Mouse (Mus musculus) megakaryocyte progenitor cell, adult 5-6 weeks (primary cell): ENCODE data around the gene Pkd1l1. TPM values are rescaled to one million over a fixed set of nuclear protein-coding genes. Genes with fewer than 3 reads are reported as not detected.

Experiments used
- ATAC-seq: replicated peaks from 2 replicates; pipeline ENCODE4 v1.8.0; 2016; ENCODE audit warnings: mild to moderate bottlenecking, moderate TSS enrichment, inconsistent platforms; ENCODE audit not compliant: poor library complexity
- total RNA-seq, 2 experiments: library from RNA; stranded (forward) in 1 of 2; stranded (reverse) in 1 of 2; fragments of 157-497, 149-512 nt in 1 of 2; fragments of 200-1000 nt in 1 of 2; gene quantifications; 2 replicates each; pipeline versions ENCODE4 v1.2.3 to v1.2.4; 2015 to 2017

Pkd1l1 gene
- total RNA-seq, 2 experiments from 2014 or later, result not detected

DNA sequence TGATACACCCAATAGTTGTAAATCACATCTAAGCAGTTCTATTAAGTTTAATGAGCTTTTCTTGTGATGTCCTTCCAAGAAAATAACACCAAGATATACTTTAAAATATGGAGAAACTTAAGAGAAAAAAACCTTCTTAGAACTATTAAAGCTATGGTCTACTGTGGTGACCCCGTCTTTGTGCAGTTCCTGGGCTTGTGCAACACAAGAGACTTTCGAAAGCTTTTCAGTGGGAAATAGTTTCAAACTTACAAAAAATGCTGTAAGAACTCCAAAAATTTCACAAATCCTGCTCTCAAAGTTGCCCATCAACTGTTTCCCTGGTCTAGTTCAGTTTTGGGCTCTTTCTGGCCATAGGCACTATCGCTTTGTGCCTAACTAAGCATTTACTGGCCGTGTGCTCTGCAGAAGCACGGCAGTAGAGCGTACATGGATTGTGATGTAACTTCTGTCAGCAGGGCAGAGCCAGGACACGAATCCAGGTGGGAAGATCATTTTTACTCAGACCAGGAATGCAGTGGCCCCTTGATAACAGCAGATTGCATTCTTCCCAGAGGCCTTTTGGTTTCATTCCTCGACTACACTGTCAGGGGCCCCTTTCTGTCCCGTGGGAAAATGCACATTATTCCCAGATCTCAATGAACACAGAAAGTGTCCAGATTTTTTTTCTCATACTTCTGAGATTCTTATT is 144.1 kb downstream of the Pkd1l1 start:
- peak; percentile 54 for ATAC-seq

DNA sequence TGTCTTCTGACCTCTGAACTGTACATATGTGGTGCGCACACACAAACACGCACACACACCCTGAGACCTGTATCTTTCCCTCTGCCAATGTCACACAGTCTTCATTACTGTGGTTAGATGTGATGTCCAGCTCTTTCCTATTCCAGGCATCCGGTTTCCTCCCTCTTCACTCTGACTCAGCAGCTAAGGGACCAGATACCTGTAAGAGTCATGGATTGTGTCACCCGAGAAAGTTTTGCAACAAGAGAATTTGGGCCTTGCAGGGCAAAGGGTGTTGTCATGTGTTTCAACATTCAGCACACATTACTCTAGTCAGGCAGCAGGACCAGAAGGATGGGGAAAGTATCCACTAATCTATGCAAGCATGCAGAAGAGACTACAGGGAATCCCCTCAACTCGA is 146.5 kb downstream of the Pkd1l1 start:
- ATAC-seq, result peak; percentile 82

DNA sequence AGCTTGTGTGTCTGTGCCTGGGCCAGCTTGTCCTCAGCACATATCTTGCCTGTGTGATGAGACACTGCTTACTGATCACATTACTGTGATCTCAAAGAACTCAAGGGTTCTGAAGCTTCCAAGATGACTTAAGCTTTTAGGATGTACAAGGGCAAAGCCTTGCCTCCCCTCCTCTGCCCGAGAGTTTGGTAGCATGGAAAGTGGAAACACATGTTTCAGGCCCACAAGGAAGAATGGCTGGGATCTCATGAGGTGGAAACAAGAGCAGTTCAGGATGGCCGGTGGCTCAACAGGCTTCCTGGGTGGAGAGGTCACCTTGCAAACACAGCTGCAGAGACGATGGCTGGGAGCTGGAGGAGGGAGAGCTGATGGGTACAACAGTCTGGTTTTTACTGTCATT is 147.0 kb downstream of the Pkd1l1 start:
- ATAC-seq, result no peak

DNA sequence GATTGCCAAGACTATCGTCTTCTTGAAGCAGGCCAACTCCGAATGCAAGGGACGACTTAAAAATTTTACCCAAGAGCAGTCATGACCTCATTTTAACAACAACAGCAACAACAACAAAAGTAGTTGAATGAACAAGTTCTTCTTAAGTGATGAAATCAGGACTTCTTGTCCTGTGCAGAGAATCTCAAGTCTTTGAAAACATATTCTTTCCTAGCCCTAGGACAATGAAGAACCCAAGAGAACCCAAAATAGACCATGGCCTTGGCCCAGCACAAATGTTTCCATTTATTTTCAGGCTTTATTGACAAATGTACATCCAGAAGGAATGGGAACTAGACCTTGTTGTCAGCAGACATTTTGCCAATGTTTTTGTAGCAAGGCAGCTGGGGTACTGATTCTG is 147.7 kb downstream of the Pkd1l1 start:
- no peak for ATAC-seq

DNA sequence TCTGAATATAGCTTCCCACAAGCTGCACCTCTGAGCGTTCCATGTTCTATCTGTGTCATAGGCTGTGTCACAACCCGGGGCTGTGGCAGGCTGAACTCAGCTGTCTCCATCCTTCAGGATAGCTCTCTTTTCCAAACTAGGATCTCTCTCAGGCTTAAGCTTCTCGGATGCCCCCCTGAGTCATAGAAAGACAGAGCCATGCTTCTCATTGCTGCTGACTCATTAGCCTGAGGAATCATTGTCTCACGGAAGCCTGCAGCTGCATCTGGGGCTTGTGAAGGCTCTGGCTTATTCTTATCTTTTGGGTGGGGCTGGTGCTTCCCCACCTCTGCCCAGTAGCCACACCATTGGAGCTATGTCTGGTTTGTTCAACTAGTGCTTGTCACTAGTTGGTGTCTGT is 151.7 kb downstream of the Pkd1l1 start:
- ATAC-seq, result peak; percentile 95

DNA sequence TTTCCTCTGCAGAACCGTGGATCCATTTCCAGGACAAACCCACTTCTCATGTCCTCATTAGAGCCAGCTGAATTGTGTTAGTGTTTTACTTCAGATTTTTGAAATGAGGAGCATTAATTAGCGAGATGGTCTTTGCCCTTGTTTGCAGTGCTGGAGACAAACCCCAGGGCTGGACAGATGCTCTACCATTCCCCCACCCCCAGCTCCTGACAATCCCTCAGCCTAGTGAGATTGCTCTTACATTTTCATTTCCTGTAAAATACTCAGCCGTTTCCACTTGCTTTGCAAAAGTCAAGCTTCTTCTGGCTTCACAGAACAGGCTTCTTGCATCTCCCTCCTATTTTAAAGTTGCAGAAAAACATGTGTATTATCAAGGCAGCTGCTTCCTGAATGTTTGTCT is 155.7 kb downstream of the Pkd1l1 start:
- no peak for ATAC-seq

DNA sequence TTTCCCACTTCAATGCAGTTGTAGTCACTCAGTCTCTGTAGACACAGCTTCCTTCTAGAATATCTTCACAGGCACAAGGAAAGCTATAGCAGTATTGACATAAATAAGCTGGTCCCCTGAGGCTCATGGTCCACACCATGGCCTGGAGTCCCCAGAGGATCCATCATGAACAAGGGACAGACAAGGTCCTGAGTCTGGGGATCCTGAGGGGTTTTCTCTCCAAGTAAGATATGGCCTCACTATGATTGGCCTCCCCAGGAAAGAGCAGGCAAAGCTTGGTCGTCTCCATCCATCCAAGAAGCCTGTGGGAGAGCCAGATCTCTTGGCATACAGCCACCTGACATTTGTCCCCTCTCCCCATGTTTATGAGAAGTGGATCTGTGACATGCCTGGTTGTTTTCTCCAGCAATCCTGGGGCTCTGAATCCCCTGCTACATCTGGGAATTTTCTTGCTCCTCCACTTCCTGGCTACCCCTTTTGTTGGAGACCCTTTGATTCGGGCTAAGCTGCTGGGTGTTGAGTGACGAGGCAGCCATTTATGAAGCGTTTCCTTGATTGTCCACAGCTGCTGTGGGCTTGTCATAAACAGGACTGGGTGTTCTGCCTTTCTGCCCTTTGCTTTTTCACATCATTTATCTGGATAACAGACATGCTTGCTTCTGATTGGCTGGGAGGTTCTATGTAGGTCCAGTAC is 158.8 kb downstream of the Pkd1l1 start:
- ATAC-seq, result no peak

DNA sequence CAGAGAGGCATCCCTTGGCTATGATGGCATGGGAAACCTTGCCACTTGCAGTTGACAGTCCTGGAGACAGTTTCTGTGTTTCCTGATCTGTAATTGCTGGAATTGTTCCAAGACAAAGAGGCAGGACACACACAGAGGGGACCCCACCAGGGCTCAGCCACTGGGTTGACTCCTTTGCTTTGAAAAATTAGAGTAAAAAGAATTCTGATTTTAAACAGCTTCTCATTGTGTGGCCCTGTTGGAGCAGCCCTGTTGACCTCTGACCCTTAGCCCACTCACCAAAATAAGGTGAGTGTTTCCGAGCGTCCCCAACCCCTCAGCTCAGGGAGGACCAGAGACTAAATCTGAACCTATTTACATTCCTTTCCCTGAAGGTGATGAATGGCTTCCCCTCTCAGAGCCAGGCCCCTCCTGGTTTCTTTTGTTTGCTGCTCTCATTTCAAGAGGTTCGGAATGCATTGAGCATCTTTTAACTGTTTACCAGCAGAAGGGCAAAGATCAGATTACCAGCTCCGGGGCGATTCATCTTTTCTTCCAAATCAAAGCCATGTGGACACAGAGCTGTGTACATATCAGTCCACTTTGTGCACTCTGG is 161.5 kb downstream of the Pkd1l1 start:
- ATAC-seq, result no peak

DNA sequence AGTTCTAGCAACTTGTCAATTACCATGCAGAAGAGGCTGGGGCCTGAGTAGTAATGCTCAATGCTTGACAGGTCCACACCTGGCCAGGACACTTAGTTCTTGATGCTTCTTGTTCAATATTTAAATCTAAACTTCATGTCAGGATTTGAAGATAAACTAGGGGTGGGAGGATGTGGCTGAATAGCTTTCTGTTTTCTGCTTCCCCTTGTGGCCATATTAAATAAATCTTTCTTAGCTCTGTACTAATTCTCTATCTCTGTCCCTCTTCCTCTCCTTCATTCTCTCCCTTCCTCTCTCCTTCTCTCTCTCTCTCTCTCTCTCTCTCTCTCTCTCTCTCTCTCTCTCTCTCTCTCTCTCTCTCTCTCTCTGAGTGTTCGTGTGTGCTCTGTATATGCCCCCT is 163.4 kb downstream of the Pkd1l1 start:
- 0 out of 2 replicates have a peak, but pooled peaks have one; percentile 42 for ATAC-seq

DNA sequence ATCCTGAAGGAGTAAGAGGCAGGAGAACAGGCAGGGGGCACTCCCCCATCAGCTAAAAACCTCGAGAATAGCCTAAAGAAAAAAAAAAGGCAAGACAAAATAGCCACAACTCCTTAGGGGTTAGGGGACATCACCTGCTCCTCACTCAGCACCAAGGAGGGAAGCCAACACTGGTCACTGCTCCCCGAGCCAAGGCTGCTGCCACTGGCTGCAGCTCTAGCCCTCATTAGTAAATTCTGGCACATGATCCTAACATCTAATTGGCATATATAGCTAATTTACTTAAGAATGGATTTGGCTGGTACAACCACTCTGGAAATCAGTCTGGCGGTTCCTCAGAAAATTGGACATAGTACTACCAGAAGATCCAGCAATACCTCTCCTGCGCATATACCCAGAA is 166.1 kb downstream of the Pkd1l1 start:
- ATAC-seq, result no peak

DNA sequence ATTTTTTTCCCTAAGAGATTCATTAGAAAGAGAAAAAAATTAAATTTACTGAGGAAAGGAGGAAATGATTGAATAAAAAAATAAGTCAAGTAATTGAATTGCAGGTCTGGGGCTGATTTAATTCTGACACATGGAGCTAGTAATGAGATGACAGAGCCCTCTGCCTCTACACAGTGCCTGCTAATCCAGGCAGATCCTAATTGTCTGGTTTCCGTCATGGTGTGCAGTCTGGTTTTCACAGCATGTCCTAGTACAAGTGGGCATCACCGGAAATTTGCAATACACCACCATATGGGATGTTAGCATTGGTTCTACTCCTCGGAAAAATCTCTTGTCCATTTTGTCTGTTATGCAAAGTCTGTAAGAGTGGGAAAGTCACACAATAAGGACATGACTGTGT is 168.9 kb downstream of the Pkd1l1 start:
- no peak for ATAC-seq

DNA sequence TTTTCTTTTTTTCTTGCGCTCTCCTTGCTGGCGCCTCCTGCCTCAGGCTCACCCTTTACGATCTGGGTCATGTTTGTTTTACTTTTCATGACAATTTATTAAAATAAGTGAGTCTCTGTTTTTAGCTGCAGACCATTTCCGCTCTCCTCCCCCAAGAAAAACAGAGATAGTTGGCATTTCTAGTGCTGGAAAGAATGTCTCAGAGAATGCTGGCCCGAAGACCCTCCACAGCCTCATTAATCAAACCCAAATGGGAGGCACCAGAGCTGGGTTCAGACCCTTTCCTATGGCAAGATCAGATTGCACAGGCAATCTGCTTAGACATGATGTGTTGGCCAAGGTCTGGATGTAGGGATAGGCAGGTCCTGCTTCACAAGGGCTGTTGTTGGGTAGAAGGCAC is 175.6 kb downstream of the Pkd1l1 start:
- ATAC-seq, result no peak

DNA sequence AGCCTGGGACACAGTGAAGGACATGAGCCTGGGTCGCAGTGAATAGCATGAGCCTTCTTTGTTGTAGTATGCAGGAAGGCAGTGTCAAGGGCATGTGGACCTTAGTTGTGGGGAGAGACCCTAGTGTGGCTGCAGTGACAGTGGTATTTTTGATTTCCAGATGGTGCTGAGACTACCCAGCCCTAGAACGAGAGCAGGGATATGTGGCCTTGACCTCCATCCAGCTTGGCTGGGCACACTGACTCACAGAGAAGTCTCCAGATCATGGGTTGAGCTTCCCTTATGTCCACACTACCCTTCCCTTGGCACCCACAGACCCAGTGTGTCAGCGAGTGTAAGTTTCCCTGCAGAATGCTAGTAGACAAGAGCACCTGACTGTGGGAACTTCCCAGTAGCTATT is 178.0 kb downstream of the Pkd1l1 start:
- ATAC-seq, result no peak

DNA sequence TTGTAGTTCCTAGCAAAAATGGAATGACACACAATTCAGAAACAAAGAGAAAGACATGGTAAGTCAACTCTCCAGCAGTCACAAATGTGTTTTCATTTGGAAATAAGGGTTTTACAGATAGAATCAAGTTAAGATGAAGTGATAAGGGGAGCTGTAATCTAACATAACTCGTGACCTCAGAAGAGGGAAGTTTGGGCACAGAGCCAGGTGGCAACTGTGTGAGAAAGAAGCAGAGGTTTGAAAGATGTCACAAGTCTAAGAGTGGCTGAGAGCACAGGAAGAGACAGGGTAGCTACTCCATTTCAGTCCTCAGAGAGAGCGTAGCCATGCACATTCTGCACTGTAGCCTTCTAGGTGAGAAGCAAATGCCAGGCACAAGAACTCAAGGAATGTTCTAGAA is 180.9 kb downstream of the Pkd1l1 start:
- peak; percentile 43 for ATAC-seq

DNA sequence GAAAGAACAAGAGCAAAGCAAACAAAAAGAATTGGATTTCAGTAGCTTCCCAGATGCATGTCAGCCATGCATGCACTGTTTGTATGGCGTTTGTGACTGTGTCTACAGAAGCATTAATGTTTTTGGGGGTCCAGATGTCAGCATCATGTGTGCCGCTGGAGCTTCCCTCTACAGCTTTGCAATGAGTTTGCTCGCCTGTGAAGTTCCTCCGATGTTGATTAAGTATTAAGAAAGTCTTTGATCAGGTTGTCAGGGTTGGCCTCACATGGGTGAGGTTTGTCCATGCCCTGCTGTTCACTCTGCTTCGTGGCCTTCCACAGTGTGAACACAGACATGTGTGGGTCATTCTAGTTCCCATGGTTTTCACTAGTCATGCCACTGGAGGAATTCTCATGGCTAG is 183.9 kb downstream of the Pkd1l1 start:
- no peak for ATAC-seq

DNA sequence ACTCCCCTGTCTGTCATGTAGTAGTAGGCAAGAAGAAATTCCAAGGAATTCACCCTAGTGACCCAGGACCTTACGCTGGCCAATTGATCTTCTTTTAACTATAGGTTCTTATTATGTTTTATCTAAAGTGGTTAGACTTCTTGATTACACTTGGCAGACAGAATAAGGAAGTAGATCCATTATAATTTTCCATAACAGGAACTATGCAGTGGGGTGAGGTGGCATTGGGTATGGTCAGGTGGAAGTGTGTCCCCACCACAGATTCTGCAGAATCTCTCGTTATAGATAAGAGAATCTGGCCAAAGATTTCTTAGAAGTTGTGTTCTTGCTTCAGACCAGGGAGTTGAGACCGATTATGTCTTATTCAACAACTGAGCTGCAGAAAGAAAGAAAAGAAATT is 185.5 kb downstream of the Pkd1l1 start:
- ATAC-seq, result peak; percentile 89

DNA sequence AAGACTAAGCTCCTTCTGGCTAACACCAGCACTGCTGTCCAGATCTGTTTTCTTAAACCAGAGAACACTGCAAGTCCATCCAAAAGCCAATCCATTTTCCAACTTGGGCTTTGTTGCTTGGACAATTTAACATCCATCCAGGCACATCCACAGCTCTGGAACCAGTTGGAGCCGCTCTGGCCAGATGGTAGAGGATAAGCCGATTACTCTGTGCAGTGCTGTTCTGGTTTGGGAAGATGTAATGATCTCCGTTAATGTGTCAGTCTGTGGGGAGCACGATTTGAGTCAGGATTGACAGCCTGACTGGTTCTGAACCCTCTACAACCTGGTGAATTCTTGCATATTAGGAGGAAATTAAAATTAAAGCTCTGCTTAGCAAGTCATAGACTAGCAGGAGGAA is 188.7 kb downstream of the Pkd1l1 start:
- no peak for ATAC-seq

DNA sequence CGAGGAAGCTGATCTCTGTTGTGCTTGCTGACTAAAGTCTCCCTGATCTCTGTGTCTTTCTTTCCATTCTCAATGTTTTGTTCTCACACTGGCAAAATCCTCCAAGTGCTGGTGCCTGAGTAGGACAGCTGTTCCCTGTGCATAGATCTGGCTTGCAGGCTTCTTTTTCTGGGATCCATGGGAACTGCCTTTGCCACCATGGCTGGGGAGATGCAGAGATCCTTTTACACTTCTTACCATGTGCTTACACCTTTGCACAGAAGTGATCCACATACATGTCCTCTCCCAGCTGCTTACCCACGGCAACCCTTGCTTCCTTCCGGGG is 191.0 kb downstream of the Pkd1l1 start:
- ATAC-seq, result no peak

DNA sequence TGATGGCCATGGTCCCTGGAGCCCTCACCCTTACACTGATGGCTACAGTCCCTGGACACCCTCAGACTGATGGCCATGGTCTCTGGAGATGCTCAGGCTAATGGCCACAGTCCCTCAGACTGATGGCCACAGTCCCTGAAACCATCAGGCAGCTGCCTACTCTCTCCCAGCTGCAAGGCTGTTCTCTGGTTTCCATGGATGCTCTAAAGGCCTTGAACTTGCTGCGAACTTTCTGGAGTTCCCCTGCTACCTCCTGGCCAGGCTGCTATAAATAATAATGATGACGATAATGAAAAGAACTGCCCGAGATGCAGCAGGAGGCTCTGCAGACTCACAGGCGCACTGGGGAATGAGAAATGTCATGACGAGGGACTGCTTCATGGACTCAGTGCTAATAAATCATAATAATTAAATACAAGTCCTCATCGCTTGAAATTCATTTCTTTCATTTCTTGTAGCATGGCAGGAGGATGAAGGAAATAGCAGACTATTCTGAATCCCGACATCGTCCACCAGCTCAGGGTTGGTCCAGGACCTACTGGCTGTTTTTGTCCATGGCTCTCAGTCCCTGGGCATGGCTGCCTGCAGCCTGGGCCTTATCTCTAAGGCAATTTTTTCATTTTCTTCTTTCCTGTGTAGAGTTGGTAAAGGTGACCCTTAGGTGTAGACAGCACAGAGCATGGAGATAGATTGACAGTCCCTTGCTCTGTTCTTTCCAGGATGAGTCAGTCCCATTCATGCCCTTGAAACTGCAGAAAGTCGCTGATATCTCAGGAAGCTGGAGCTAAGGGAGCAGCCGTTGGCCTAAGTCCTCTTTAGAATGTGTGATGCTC is 191.5 kb downstream of the Pkd1l1 start:
- no peak for ATAC-seq

DNA sequence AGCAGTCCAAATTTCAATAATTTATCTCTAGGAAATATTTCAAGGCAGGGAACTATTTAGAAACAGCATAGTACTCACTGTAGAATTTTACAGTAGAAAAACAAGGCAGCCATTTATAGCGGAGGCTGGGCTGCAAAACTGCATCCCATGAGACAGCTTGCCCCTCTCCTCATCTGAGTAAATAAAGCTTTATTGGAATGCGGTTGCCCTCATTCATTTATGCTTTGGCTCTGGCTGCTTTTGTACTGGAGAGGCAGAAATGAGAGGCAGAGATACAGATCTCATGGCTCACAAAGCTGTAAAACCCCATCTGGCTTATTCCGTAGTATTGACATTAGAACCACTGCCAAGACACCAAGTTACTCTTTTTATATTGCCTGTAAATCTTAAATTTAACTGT is 193.6 kb downstream of the Pkd1l1 start:
- no peak for ATAC-seq
